Mouse (Mus musculus) liver, embryonic 14.5 days (tissue): ENCODE data around the gene Myom1. TPM values are rescaled to one million over a fixed set of nuclear protein-coding genes. Genes with fewer than 3 reads are reported as not detected.

Source experiments
- ATAC-seq: fragments of 200-750 bp; cut with Nextera tagmentation; 2 replicates; pipeline ENCODE4 v1.8.0; 2017; ENCODE audit warnings: moderate number of reproducible peaks, mild to moderate bottlenecking, moderate library complexity; ENCODE audit not compliant: insufficient read depth
- DNase-seq, 3 experiments: peaks; one replicate each; pipeline ENCODE4 v3.0.0-alpha.2; 2012 to 2013; ENCODE audit warnings: low read depth in 3 of 3, low spot score in 3 of 3
- H3K27ac ChIP-seq: fragments of 300-500 bp; sonication (generic); 2 replicates; pipeline ENCODE4 v1.5.1; 2014; ENCODE audit warnings: moderate library complexity, mild to moderate bottlenecking, control low read depth, inconsistent platforms
- H3K27me3 ChIP-seq: fragments of 300-500 bp; sonication (generic); 2 replicates; pipeline ENCODE4 v1.6.1; 2014; ENCODE audit warnings: mild to moderate bottlenecking, low read length, moderate library complexity; ENCODE audit not compliant: control insufficient read depth, insufficient read depth
- H3K36me3 ChIP-seq: fragments of 300-500 bp; sonication (generic); replicated peaks from 2 replicates; pipeline ENCODE4 v1.6.1; 2014; ENCODE audit warnings: low read depth; ENCODE audit not compliant: control insufficient read depth, insufficient read depth
- H3K4me1 ChIP-seq, 2 experiments: fragments of 200-500 bp in 1 of 2; fragments of 300-500 bp in 1 of 2; sonication (generic) in 1 of 2; replicated peaks; 2 replicates each; pipeline ENCODE4 v1.6.1; 2012 to 2014; ENCODE audit warnings: antibody characterized with exemption in 1 of 2, inconsistent platforms in 1 of 2, low read length in 1 of 2; ENCODE audit not compliant: control insufficient read depth in 2 of 2, insufficient read depth in 2 of 2
- H3K4me2 ChIP-seq: fragments of 300-500 bp; sonication (generic); 2 replicates; pipeline ENCODE4 v1.6.1; 2014; ENCODE audit warnings: low read depth, mild to moderate bottlenecking, control low read depth, moderate library complexity
- H3K4me3 ChIP-seq, 2 experiments: fragments of 200-500 bp in 1 of 2; fragments of 300-500 bp in 1 of 2; sonication (generic) in 1 of 2; 2 replicates each; pipeline ENCODE4 v1.5.1; 2012 to 2014; ENCODE audit warnings: low read depth in 2 of 2, low read length in 2 of 2, mild to moderate bottlenecking in 2 of 2, control low read depth in 1 of 2, inconsistent platforms in 1 of 2, moderate library complexity in 1 of 2; ENCODE audit not compliant: insufficient read depth in 1 of 2
- H3K9ac ChIP-seq: fragments of 300-500 bp; sonication (generic); replicated peaks from 2 replicates; pipeline ENCODE4 v1.6.1; 2014; ENCODE audit warnings: mild to moderate bottlenecking, control low read depth, moderate library complexity
- H3K9me3 ChIP-seq: fragments of 300-500 bp; sonication (generic); 2 replicates; pipeline ENCODE4 v1.6.1; 2016; ENCODE audit warnings: low read length, mixed read lengths; ENCODE audit not compliant: control insufficient read depth
- CTCF ChIP-seq: IDR thresholded peaks from 2 replicates; pipeline ENCODE4 v1.5.1; 2016; ENCODE audit warnings: antibody characterized with exemption, low read depth, control low read depth
- EP300 ChIP-seq: IDR thresholded peaks from 2 replicates; pipeline ENCODE4 v1.6.1; 2016; ENCODE audit warnings: antibody characterized with exemption, low read depth
- WGBS: fragments of 180-500 bp; shearing (Covaris S2); extraction: QIAGEN DNeasy Blood & Tissue Kit; methylation state at CpG from one replicate; pipeline ENCODE4 v1.1.7; 2014; ENCODE audit not compliant: insufficient replicate concordance; 5-methylcytosine and 5-hydroxymethylcytosine counted together
- polyA plus RNA-seq, 2 experiments: library from polyadenylated mRNA; depleted of rRNA in 1 of 2; stranded (reverse) in 1 of 2; unstranded in 1 of 2; fragments of >200 nt; fragmentation: Nextera tagmentation in 1 of 2; extraction: Ambion mirVana in 1 of 2; gene quantifications; 2 replicates each; pipeline versions ENCODE4 v1.2.1 to v1.2.3; 2012 to 2014

The Myom1 gene
- polyA plus RNA-seq, 2 experiments: 1.6 to 2.6 TPM

- Histone ChIP-seq H3K4me1 (peaks cover 13 to 27% of the 10 kb centered on the region in 2 experiments), H3K4me2 (peak overlapping the region; percentile 91), H3K27ac (no peak overlapping the region), H3K9me3 (no peaks in the 10 kb centered on the region), H3K9ac (no peak overlapping the region; the same call in 1 of the 2 replicates), H3K36me3 (peaks cover 12% of the 10 kb centered on the region), H3K27me3 (no peaks in the 10 kb centered on the region), H3K4me3 (peak overlapping the region in 1 of 2 experiments; percentile 78; a peak in 3 of 4 replicates)
- ATAC-seq (no peak), DNase-seq (no peak)
- TF ChIP-seq EP300: no peak
- no peak for TF ChIP-seq CTCF
- 64% methylated on average over 2 of the region's 2 CpGs for WGBS
Measured at GRCm38 (mm10) chr17:71000255-71000654, 2.2 kb upstream of the Myom1 start.

GRCm38 (mm10) chr17:71001067-71001466, 1.4 kb upstream of the Myom1 start:
- Histone ChIP-seq H3K9ac (peak overlapping the region; percentile 96), H3K4me2 (peak overlapping the region; percentile 91), H3K27ac (peak overlapping the region; percentile 89), H3K36me3 (peaks cover 6% of the 10 kb centered on the region), H3K4me3 (peak overlapping the region; percentile 73 to 78), H3K27me3 (no peaks in the 10 kb centered on the region), H3K4me1 (peaks cover 13 to 27% of the 10 kb centered on the region in 2 experiments), H3K9me3 (no peaks in the 10 kb centered on the region)
- peak in 1 of 3 experiments; percentile 60 for DNase-seq
- TF ChIP-seq CTCF (no peak), EP300 (no peak)
- no peak for ATAC-seq
- 4% methylated on average over 6 of the region's 6 CpGs for WGBS

DNA sequence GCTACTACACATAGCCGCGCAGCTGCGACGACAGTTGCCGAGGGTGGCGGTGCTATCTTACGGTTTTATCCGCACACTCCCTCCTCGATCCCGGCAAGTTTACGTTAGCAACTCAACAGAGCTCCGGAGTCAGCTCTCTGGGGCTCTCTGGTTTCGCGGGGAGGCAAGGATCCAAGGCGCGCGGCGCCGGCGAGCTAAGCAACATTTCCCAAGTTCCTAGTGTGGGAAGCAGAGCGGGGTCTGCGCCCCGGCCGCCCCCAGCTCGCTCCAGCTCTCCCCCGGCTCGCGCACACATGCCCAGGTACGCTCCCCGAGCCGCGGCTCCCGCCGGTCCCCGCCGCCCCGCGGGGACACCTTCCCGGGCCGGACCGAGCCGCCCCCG, 743 bp upstream of the Myom1 start:
- ATAC-seq (peak; percentile 58), DNase-seq (peak in 2 of 3 experiments; percentile 37 to 45)
- Histone ChIP-seq H3K9ac (peak overlapping the region; percentile 96), H3K27me3 (no peaks in the 10 kb centered on the region), H3K4me3 (peak overlapping the region; percentile 73 to 78), H3K4me1 (peaks cover 13 to 27% of the 10 kb centered on the region in 2 experiments), H3K36me3 (peaks cover 2% of the 10 kb centered on the region), H3K4me2 (peak overlapping the region; percentile 91), H3K27ac (peak overlapping the region; percentile 89), H3K9me3 (no peaks in the 10 kb centered on the region)
- 1% methylated on average over 43 of the region's 43 CpGs for WGBS
- TF ChIP-seq EP300 (no peak), CTCF (no peak)

- TF ChIP-seq EP300 (no peak), CTCF (no peak)
- Histone ChIP-seq H3K4me3 (peak within 1 kb of the TSS; percentile 73 to 78), H3K4me2 (peak within 1 kb of the TSS; percentile 91), H3K36me3 (peaks cover 2% of the 10 kb centered on the region; the same call in 1 of the 2 replicates), H3K4me1 (peaks cover 13 to 27% of the 10 kb centered on the region in 2 experiments), H3K9ac (peak within 1 kb of the TSS; percentile 96), H3K27ac (peak within 1 kb of the TSS; percentile 89), H3K27me3 (no peaks in the 10 kb centered on the region), H3K9me3 (no peaks in the 10 kb centered on the region)
- no peak for DNase-seq
- peak; percentile 40 for ATAC-seq
- 16% methylated on average over 14 of the region's 14 CpGs for WGBS
Measured at GRCm38 (mm10) chr17:71002744-71003094, 286 bp downstream of the Myom1 start, which contains the start of gene Myl12a. Gene Myl12a (minus strand): TSS chr17:71002878.

DNA sequence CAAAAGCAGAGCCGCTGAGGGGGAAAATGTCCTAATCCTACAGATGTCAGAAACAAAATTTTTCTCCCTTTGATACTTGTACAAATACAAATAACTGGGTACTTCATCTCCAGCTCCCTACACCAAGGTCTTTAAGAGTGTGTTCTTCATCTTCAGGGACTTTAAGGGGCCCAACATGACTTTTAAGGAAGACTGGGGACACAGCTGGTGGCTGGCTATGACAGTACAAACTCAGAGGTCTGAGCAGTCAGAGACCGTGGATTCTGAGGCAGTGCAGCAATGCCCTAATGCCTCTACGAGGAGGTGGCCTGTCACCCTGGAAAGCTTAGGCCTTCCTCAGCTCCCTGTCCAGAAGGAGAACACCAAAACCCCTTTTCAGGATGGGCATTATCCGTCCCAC, 679 bp downstream of the Myom1 start:
- peak overlapping the region; percentile 96 for H3K9ac ChIP-seq
- peak overlapping the region; percentile 66 for H3K27ac ChIP-seq
- peak overlapping the region; percentile 91 for H3K4me2 ChIP-seq
- H3K27me3 ChIP-seq: no peaks in the 10 kb centered on the region
- WGBS: 56% methylated on average over 4 of the region's 4 CpGs
- H3K4me3 ChIP-seq: peak overlapping the region in 1 of 2 experiments; percentile 78; a peak in 3 of 4 replicates
- no peak for ATAC-seq
- TF ChIP-seq EP300: no peak
- no peak for TF ChIP-seq CTCF
- H3K4me1 ChIP-seq: peaks cover 13 to 25% of the 10 kb centered on the region in 2 experiments
- H3K36me3 ChIP-seq: peaks cover 2% of the 10 kb centered on the region; the same call in 1 of the 2 replicates
- no peaks in the 10 kb centered on the region for H3K9me3 ChIP-seq
- DNase-seq: no peak
